Mouse (Mus musculus): ENCODE results near the gene Btbd19.

Gene Btbd19

GRCm38 (mm10) chr4:117094626-117095361 lies 30.7 kb downstream of the Btbd19 start:
- in situ Hi-C loops (cut with MboI; ENCODE audit: unreplicated experiment in 2 of 2), result no loop called here

GRCm38 (mm10) chr4:117090586-117090985 lies 34.9 kb downstream of the Btbd19 start:
- in situ Hi-C loops (cut with MboI; ENCODE audit: unreplicated experiment in 2 of 2), result no loop called here

GRCm38 (mm10) chr4:117087948-117088640 lies 37.4 kb downstream of the Btbd19 start:
- in situ Hi-C loops (cut with MboI; ENCODE audit: unreplicated experiment in 2 of 2), result no loop called here

- in situ Hi-C loops (cut with MboI; ENCODE audit: unreplicated experiment in 2 of 2), result no loop called here
Observed at GRCm38 (mm10) chr4:117071183-117071582, 54.3 kb downstream of the Btbd19 start.

GRCm38 (mm10) chr4:117070624-117071023 lies 54.9 kb downstream of the Btbd19 start:
- in situ Hi-C loops (cut with MboI; ENCODE audit: unreplicated experiment in 2 of 2), result no loop called here

GRCm38 (mm10) chr4:117069647-117070046 lies 55.9 kb downstream of the Btbd19 start:
- in situ Hi-C loops (cut with MboI; ENCODE audit: unreplicated experiment in 2 of 2), result no loop called here
